Mouse (Mus musculus) embryo, embryonic 10.5 days (tissue): Measurements from ENCODE around the gene BC016579.

Source experiments
- DNase-seq: peaks from one replicate; pipeline ENCODE4 v3.0.0-alpha.2; 2015; ENCODE audit warnings: low spot score

BC016579 gene

GRCm38 (mm10) chr16:45641301-45641700 is 12.6 kb downstream of the BC016579 start:
- no peak for DNase-seq

- no peak for DNase-seq
Measured at GRCm38 (mm10) chr16:45640070-45640762, 13.7 kb downstream of the BC016579 start.

- no peak for DNase-seq
Measured at GRCm38 (mm10) chr16:45635826-45636225, 18.0 kb downstream of the BC016579 start.

- DNase-seq = no peak
Measured at GRCm38 (mm10) chr16:45632420-45632819, 21.4 kb downstream of the BC016579 start.

- peak; percentile 82 for DNase-seq
Measured at GRCm38 (mm10) chr16:45630347-45630960, 23.4 kb downstream of the BC016579 start.

- no peak for DNase-seq
Measured at GRCm38 (mm10) chr16:45629497-45630105, 24.3 kb downstream of the BC016579 start.

- DNase-seq = no peak
Measured at GRCm38 (mm10) chr16:45625342-45625741, 28.5 kb downstream of the BC016579 start.

GRCm38 (mm10) chr16:45624791-45625190 is 29.1 kb downstream of the BC016579 start:
- DNase-seq = no peak

- no peak for DNase-seq
Measured at GRCm38 (mm10) chr16:45623230-45623629, 30.6 kb downstream of the BC016579 start.

GRCm38 (mm10) chr16:45619751-45620375 is 34.0 kb downstream of the BC016579 start:
- no peak for DNase-seq

GRCm38 (mm10) chr16:45615944-45616343 is 37.9 kb downstream of the BC016579 start:
- no peak for DNase-seq

- no peak for DNase-seq
Measured at GRCm38 (mm10) chr16:45613247-45613646, 40.6 kb downstream of the BC016579 start.

GRCm38 (mm10) chr16:45610267-45610666 is 43.6 kb downstream of the BC016579 start, which contains the start of gene Gcsam:
Gene Gcsam, plus strand, starts transcription at chr16:45610380.
- no peak for DNase-seq

GRCm38 (mm10) chr16:45609300-45609699 is 44.6 kb downstream of the BC016579 start:
- DNase-seq = peak; percentile 46

- DNase-seq = peak; percentile 21
Measured at GRCm38 (mm10) chr16:45608481-45608954, 45.4 kb downstream of the BC016579 start.

- DNase-seq = no peak
Measured at GRCm38 (mm10) chr16:45595494-45595893, 58.4 kb downstream of the BC016579 start.

- DNase-seq = no peak
Measured at GRCm38 (mm10) chr16:45593656-45594055, 60.2 kb downstream of the BC016579 start.

- DNase-seq = peak; percentile 28
Measured at GRCm38 (mm10) chr16:45582512-45582911, 71.4 kb downstream of the BC016579 start.

GRCm38 (mm10) chr16:45579883-45580282 is 74.0 kb downstream of the BC016579 start:
- no peak for DNase-seq
